Mouse (Mus musculus) left cerebral cortex, adult 18-20 months (tissue): ENCODE data around the gene Coil. TPM values are rescaled to one million over a fixed set of nuclear protein-coding genes. Genes with fewer than 3 reads are reported as not detected.
"Not testable (repeated sequence)": the region's sequence is repeated elsewhere in the genome, so short reads cannot be mapped to it uniquely, and the experiment has no call there.

Experiments
- DNase-seq, 2 experiments: peaks; one replicate each; pipeline ENCODE4 v3.0.0; 2021 to 2022; ENCODE audit warnings: low spot score in 2 of 2, mixed read lengths in 1 of 2
- total RNA-seq, 2 experiments: library from RNA; stranded (reverse); gene quantifications; 2 replicates each; pipeline ENCODE4 v1.2.3; 2021

The Coil gene
- total RNA-seq, 2 experiments from 2014 or later = 20.6 to 22.1 TPM

DNA sequence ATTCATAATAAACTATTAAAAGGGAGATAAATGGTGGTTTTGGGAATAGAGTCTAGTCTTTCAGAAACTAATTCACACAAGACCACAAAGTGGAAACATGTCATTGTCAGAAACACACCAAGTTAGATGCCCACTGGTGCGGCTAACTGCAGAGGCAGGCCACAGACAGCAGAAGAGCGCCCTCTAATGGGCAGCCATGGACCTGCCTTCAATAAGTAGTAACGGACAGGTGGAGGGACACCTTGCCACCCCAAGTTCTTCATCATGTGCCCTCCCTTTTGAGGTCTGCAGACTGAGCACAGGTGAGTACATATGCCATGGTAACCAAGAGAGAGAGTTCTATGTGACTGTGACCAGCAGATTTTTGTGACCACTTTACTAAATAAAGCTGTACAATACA lies 69.3 kb downstream of the Coil start:
- DNase-seq = peak; percentile 56

- not testable (repeated sequence) for DNase-seq
Measured at GRCm38 (mm10) chr11:89041073-89041472, 71.0 kb downstream of the Coil start.

Other genes starting within 250 kb of the Coil start
- 10 to 100 TPM; 39.4 to 39.8 TPM for gene Akap1, start 105.7 kb upstream of the Coil start, total RNA-seq
- 10 to 100 TPM; 19.2 to 20.4 TPM for gene Scpep1, start 14.8 kb upstream of the Coil start, total RNA-seq
- not detected for gene Elobl, start 3.3 kb upstream of the Coil start, total RNA-seq
- gene Trim25, start 29.1 kb downstream of the Coil start, total RNA-seq = 1 to 10 TPM; 3.1 to 4.5 TPM
- 10 to 100 TPM; 54.2 to 55.2 TPM for gene Dgke, start 96.6 kb downstream of the Coil start, total RNA-seq
- gene Gm525, start 103.6 kb downstream of the Coil start, total RNA-seq = not detected